Mouse (Mus musculus) layer of hippocampus, adult 2 months (tissue): ENCODE measurements around the gene Patz1. TPM values are rescaled to one million over a fixed set of nuclear protein-coding genes. Genes with fewer than 3 reads are reported as not detected.

ENCODE experiments used
- DNase-seq, 2 experiments: peaks; one replicate each; pipeline ENCODE4 v3.0.0; 2022; ENCODE audit warnings: low spot score in 2 of 2
- H3K27ac ChIP-seq: fragments of 200-600 bp; 2 replicates; pipeline ENCODE4 v1.8.1; 2022
- H3K4me3 ChIP-seq: fragments of 200-600 bp; 2 replicates; pipeline ENCODE4 v1.8.1; 2022; ENCODE audit warnings: mild to moderate bottlenecking
- CTCF ChIP-seq: fragments of 200-600 bp; conservative IDR thresholded peaks from 2 replicates; pipeline ENCODE4 v1.8.1; 2022; ENCODE audit warnings: antibody characterized with exemption, mild to moderate bottlenecking, moderate library complexity
- total RNA-seq, 2 experiments: library from RNA; stranded (reverse); gene quantifications; 2 replicates each; pipeline ENCODE4 v1.2.3; 2021

The Patz1 gene
- total RNA-seq, 2 experiments from 2014 or later = 55.5 to 56.6 TPM

GRCm38 (mm10) chr11:3283645-3284044 lies 5.0 kb upstream of the Patz1 start:
- TF ChIP-seq CTCF = no peak
- no peak overlapping the region for H3K27ac ChIP-seq
- H3K4me3 ChIP-seq = no peak overlapping the region
- no peak for DNase-seq

GRCm38 (mm10) chr11:3285940-3286339 lies 2.7 kb upstream of the Patz1 start:
- DNase-seq = no peak
- TF ChIP-seq CTCF = no peak
- no peak overlapping the region for H3K4me3 ChIP-seq
- no peak overlapping the region for H3K27ac ChIP-seq

GRCm38 (mm10) chr11:3287131-3287530 lies 1.5 kb upstream of the Patz1 start:
- no peak overlapping the region for H3K27ac ChIP-seq
- H3K4me3 ChIP-seq = no peak overlapping the region
- TF ChIP-seq CTCF = no peak
- DNase-seq = no peak

GRCm38 (mm10) chr11:3287921-3288320 lies 753 bp upstream of the Patz1 start:
- H3K4me3 ChIP-seq = no peak overlapping the region
- peak overlapping the region; percentile 100; the same call in 1 of the 2 replicates for H3K27ac ChIP-seq
- no peak for TF ChIP-seq CTCF
- no peak for DNase-seq

- peak overlapping the region; percentile 97 for H3K4me3 ChIP-seq
- DNase-seq = peak; percentile 69 to 74
- H3K27ac ChIP-seq = peak overlapping the region; percentile 100
- no peak for TF ChIP-seq CTCF
These were observed 678 bp downstream of the Patz1 start for GRCm38 (mm10) chr11:3289302-3289802.

GRCm38 (mm10) chr11:3289803-3290639 lies 1.3 kb downstream of the Patz1 start:
- Histone ChIP-seq H3K4me3 (peak overlapping the region; percentile 97), H3K27ac (peak overlapping the region; percentile 100)
- DNase-seq = peak; percentile 79 to 86
- peak; percentile 83 for TF ChIP-seq CTCF

GRCm38 (mm10) chr11:3290640-3291310 lies 2.1 kb downstream of the Patz1 start:
- Histone ChIP-seq H3K27ac (peak overlapping the region; percentile 100), H3K4me3 (peak overlapping the region; percentile 97)
- peak; percentile 53 to 56 for DNase-seq
- no peak for TF ChIP-seq CTCF

GRCm38 (mm10) chr11:3291311-3292061 lies 2.8 kb downstream of the Patz1 start:
- peak overlapping the region; percentile 97 for H3K4me3 ChIP-seq
- no peak for DNase-seq
- no peak for TF ChIP-seq CTCF
- H3K27ac ChIP-seq = peak overlapping the region; percentile 100

GRCm38 (mm10) chr11:3292062-3292421 lies 3.4 kb downstream of the Patz1 start:
- Histone ChIP-seq H3K4me3 (peak overlapping the region; percentile 97), H3K27ac (peak overlapping the region; percentile 100)
- 0 out of 2 replicates have a peak, but pooled peaks have one; percentile 3 for TF ChIP-seq CTCF
- DNase-seq = peak; percentile 19 to 43

GRCm38 (mm10) chr11:3292711-3293249 lies 4.1 kb downstream of the Patz1 start:
- TF ChIP-seq CTCF = no peak
- peak overlapping the region; percentile 97 for H3K4me3 ChIP-seq
- no peak for DNase-seq
- peak overlapping the region; percentile 100 for H3K27ac ChIP-seq

- no peak for TF ChIP-seq CTCF
- peak overlapping the region; percentile 100 for H3K27ac ChIP-seq
- peak overlapping the region; percentile 97 for H3K4me3 ChIP-seq
- DNase-seq = no peak
These were observed 4.7 kb downstream of the Patz1 start for GRCm38 (mm10) chr11:3293361-3293760.

- Histone ChIP-seq H3K27ac (peak overlapping the region; percentile 100; the same call in 1 of the 2 replicates), H3K4me3 (no peak overlapping the region)
- no peak for DNase-seq
- no peak for TF ChIP-seq CTCF
These were observed 6.0 kb downstream of the Patz1 start for GRCm38 (mm10) chr11:3294641-3295040.
